Mouse (Mus musculus): Measurements from ENCODE around the gene Atp2a1. TPM values are rescaled to one million over a fixed set of nuclear protein-coding genes. Genes with fewer than 3 reads are reported as not detected.

Gene Atp2a1
- polyA plus RNA-seq, 1 experiment from 2014 or later, result 1.3 TPM

- Histone ChIP-seq H3K27ac (replicated peaks in 1 of 2; ENCODE audit: control insufficient read depth in 1 of 2, insufficient read depth in 1 of 2, low read depth in 2 of 2, low read length in 2 of 2) (0 out of 4 replicates have a peak overlapping the region, but pooled peaks of 1 of the 2 experiments have one; percentile 82), H3K27me3 (ENCODE audit: control insufficient read depth, insufficient read depth, low read length) (no peaks in the 10 kb centered on the region), H3K4me3 (ENCODE audit: control insufficient read depth in 1 of 2, insufficient read depth in 1 of 2, low read depth in 1 of 2, low read length in 2 of 2) (no peak overlapping the region), H3K9me3 (ENCODE audit: control insufficient read depth, low read length) (no peaks in the 10 kb centered on the region), H3K9ac (ENCODE audit: low read length) (no peak overlapping the region), H3K4me1 (ENCODE audit: control insufficient read depth in 2 of 2, insufficient read depth in 2 of 2, low read length in 2 of 2) (peaks cover 26 to 27% of the 10 kb centered on the region in 2 experiments), H3K36me3 (ENCODE audit: control insufficient read depth, insufficient read depth, low read length) (peaks cover 57% of the 10 kb centered on the region), H3K4me2 (ENCODE audit: low read length) (no peak overlapping the region)
- ATAC-seq (ENCODE audit: insufficient number of reproducible peaks, insufficient read depth, low FRiP score, low read depth), result no peak
- WGBS, result 83% methylated on average over 5 of the region's 5 CpGs
These were observed 3.8 kb upstream of the Atp2a1 start for GRCm38 (mm10) chr7:126466707-126467106.

GRCm38 (mm10) chr7:126466116-126466515 is 3.2 kb upstream of the Atp2a1 start:
- WGBS, result 50% methylated on average over 9 of the region's 9 CpGs
- H3K27ac ChIP-seq (replicated peaks in 1 of 2; ENCODE audit: control insufficient read depth in 1 of 2, insufficient read depth in 1 of 2, low read depth in 2 of 2, low read length in 2 of 2), result peak overlapping the region; percentile 53 to 82
- no peaks in the 10 kb centered on the region for H3K27me3 ChIP-seq (ENCODE audit: control insufficient read depth, insufficient read depth, low read length)
- H3K4me3 ChIP-seq (ENCODE audit: control insufficient read depth in 1 of 2, insufficient read depth in 1 of 2, low read depth in 1 of 2, low read length in 2 of 2), result no peak overlapping the region
- ATAC-seq (ENCODE audit: insufficient number of reproducible peaks, insufficient read depth, low FRiP score, low read depth), result no peak
- H3K9ac ChIP-seq (ENCODE audit: low read length), result peak overlapping the region; percentile 4; the same call in 1 of the 2 replicates
- no peaks in the 10 kb centered on the region for H3K9me3 ChIP-seq (ENCODE audit: control insufficient read depth, low read length)
- H3K36me3 ChIP-seq (ENCODE audit: control insufficient read depth, insufficient read depth, low read length), result peaks cover 51% of the 10 kb centered on the region
- H3K4me2 ChIP-seq (ENCODE audit: low read length), result no peak overlapping the region
- H3K4me1 ChIP-seq (ENCODE audit: control insufficient read depth in 2 of 2, insufficient read depth in 2 of 2, low read length in 2 of 2), result peaks cover 26 to 27% of the 10 kb centered on the region in 2 experiments

GRCm38 (mm10) chr7:126465246-126466030 is 2.5 kb upstream of the Atp2a1 start:
- H3K9ac ChIP-seq (ENCODE audit: low read length), result 0 out of 2 replicates have a peak overlapping the region, but pooled peaks have one; percentile 21
- peaks cover 44% of the 10 kb centered on the region for H3K36me3 ChIP-seq (ENCODE audit: control insufficient read depth, insufficient read depth, low read length)
- WGBS, result 14% methylated on average over 7 of the region's 7 CpGs
- H3K4me2 ChIP-seq (ENCODE audit: low read length), result peak overlapping the region; percentile 41
- peaks cover 26 to 27% of the 10 kb centered on the region in 2 experiments for H3K4me1 ChIP-seq (ENCODE audit: control insufficient read depth in 2 of 2, insufficient read depth in 2 of 2, low read length in 2 of 2)
- peak; percentile 62; the same call in 1 of the 2 replicates for ATAC-seq (ENCODE audit: insufficient number of reproducible peaks, insufficient read depth, low FRiP score, low read depth)
- peak overlapping the region; percentile 53 to 82 for H3K27ac ChIP-seq (replicated peaks in 1 of 2; ENCODE audit: control insufficient read depth in 1 of 2, insufficient read depth in 1 of 2, low read depth in 2 of 2, low read length in 2 of 2)
- H3K4me3 ChIP-seq (ENCODE audit: control insufficient read depth in 1 of 2, insufficient read depth in 1 of 2, low read depth in 1 of 2, low read length in 2 of 2), result no peak overlapping the region
- H3K9me3 ChIP-seq (ENCODE audit: control insufficient read depth, low read length), result no peaks in the 10 kb centered on the region
- no peaks in the 10 kb centered on the region for H3K27me3 ChIP-seq (ENCODE audit: control insufficient read depth, insufficient read depth, low read length)

DNA sequence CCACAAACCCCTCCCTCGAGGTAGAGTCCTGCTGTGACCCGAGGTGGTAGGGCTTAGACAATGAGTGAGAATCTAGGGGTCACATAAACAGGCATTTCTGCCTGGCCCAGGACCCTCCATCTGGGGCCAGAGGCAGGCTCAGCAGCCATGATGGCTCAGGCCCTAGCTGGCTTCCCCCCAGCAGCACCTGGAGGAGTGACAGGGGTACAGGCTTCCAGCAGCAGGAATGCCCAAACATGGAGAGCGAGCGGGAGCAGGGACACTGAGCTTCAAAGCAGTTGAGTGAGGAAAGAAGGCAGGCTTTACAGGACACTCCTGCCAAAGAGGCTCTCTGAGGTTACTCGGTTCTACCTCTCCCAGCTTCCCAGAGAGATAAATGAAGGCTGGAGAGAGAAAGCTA is 1.9 kb upstream of the Atp2a1 start:
- Histone ChIP-seq H3K9me3 (ENCODE audit: control insufficient read depth, low read length) (no peaks in the 10 kb centered on the region), H3K27me3 (ENCODE audit: control insufficient read depth, insufficient read depth, low read length) (no peaks in the 10 kb centered on the region), H3K36me3 (ENCODE audit: control insufficient read depth, insufficient read depth, low read length) (peaks cover 38% of the 10 kb centered on the region), H3K27ac (replicated peaks in 1 of 2; ENCODE audit: control insufficient read depth in 1 of 2, insufficient read depth in 1 of 2, low read depth in 2 of 2, low read length in 2 of 2) (peak overlapping the region; percentile 53 to 82), H3K4me3 (ENCODE audit: control insufficient read depth in 1 of 2, insufficient read depth in 1 of 2, low read depth in 1 of 2, low read length in 2 of 2) (no peak overlapping the region), H3K9ac (ENCODE audit: low read length) (0 out of 2 replicates have a peak overlapping the region, but pooled peaks have one; percentile 21), H3K4me1 (ENCODE audit: control insufficient read depth in 2 of 2, insufficient read depth in 2 of 2, low read length in 2 of 2) (peaks cover 26 to 27% of the 10 kb centered on the region in 2 experiments), H3K4me2 (ENCODE audit: low read length) (no peak overlapping the region)
- ATAC-seq (ENCODE audit: insufficient number of reproducible peaks, insufficient read depth, low FRiP score, low read depth), result no peak
- WGBS, result 20% methylated on average over 5 of the region's 5 CpGs

DNA sequence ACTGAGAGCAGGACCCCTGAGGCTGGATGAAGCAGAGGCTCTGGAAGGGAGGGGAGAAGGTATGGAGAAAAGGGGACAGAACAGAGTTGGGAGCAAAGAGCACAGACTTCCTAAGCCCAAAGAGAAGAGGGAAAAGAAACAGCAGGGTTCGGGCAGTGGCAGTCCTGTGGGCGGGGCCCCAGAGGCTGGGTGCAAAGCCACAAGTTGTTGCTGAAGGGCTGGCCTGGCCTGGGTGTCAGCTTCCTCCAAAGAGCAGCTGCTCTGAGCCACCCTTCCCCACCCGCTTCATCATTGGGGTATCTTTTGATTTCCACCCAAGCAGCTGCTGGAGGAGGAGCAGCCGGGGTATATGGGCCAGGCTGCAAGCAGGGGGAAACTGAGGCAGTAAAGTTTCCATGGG is 1.2 kb upstream of the Atp2a1 start:
- Histone ChIP-seq H3K36me3 (ENCODE audit: control insufficient read depth, insufficient read depth, low read length) (peaks cover 31% of the 10 kb centered on the region), H3K9ac (ENCODE audit: low read length) (no peak overlapping the region), H3K27ac (replicated peaks in 1 of 2; ENCODE audit: control insufficient read depth in 1 of 2, insufficient read depth in 1 of 2, low read depth in 2 of 2, low read length in 2 of 2) (no peak overlapping the region), H3K4me1 (ENCODE audit: control insufficient read depth in 2 of 2, insufficient read depth in 2 of 2, low read length in 2 of 2) (peaks cover 27 to 28% of the 10 kb centered on the region in 2 experiments), H3K27me3 (ENCODE audit: control insufficient read depth, insufficient read depth, low read length) (no peaks in the 10 kb centered on the region), H3K9me3 (ENCODE audit: control insufficient read depth, low read length) (no peaks in the 10 kb centered on the region), H3K4me2 (ENCODE audit: low read length) (no peak overlapping the region), H3K4me3 (ENCODE audit: control insufficient read depth in 1 of 2, insufficient read depth in 1 of 2, low read depth in 1 of 2, low read length in 2 of 2) (no peak overlapping the region)
- WGBS, result 52% methylated on average over 4 of the region's 4 CpGs
- ATAC-seq (ENCODE audit: insufficient number of reproducible peaks, insufficient read depth, low FRiP score, low read depth), result no peak

- H3K9me3 ChIP-seq (ENCODE audit: control insufficient read depth, low read length), result no peaks in the 10 kb centered on the region
- H3K4me3 ChIP-seq (ENCODE audit: control insufficient read depth in 1 of 2, insufficient read depth in 1 of 2, low read depth in 1 of 2, low read length in 2 of 2), result no peak overlapping the region
- WGBS, result 60% methylated on average over 4 of the region's 4 CpGs
- peaks cover 32 to 34% of the 10 kb centered on the region in 2 experiments for H3K4me1 ChIP-seq (ENCODE audit: control insufficient read depth in 2 of 2, insufficient read depth in 2 of 2, low read length in 2 of 2)
- H3K36me3 ChIP-seq (ENCODE audit: control insufficient read depth, insufficient read depth, low read length), result peaks cover 25% of the 10 kb centered on the region
- H3K27ac ChIP-seq (replicated peaks in 1 of 2; ENCODE audit: control insufficient read depth in 1 of 2, insufficient read depth in 1 of 2, low read depth in 2 of 2, low read length in 2 of 2), result no peak overlapping the region
- no peak for ATAC-seq (ENCODE audit: insufficient number of reproducible peaks, insufficient read depth, low FRiP score, low read depth)
- no peak overlapping the region for H3K9ac ChIP-seq (ENCODE audit: low read length)
- no peaks in the 10 kb centered on the region for H3K27me3 ChIP-seq (ENCODE audit: control insufficient read depth, insufficient read depth, low read length)
- no peak overlapping the region for H3K4me2 ChIP-seq (ENCODE audit: low read length)
These were observed 639 bp upstream of the Atp2a1 start for GRCm38 (mm10) chr7:126463547-126463946.

DNA sequence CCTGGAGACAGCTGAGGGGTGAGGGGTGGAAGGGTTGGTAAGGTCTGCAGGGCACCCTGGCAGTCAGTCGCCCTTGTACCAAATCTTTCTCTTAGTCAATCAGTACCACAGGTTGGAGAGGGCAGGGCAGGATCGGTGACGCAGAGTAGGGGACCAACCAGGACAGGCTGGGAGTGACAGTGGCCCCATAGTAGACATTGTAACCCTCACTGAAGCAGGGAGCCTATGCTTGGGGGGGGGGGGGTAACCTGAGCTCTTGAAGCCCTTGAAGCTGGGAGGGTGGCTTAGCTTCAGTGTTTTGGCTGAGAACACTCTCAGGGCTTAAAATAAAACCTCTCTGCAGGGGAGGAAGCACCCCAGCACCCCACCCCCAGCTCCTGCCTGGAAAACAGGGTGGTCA is 1.3 kb downstream of the Atp2a1 start:
- H3K4me2 ChIP-seq (ENCODE audit: low read length), result no peak overlapping the region
- H3K36me3 ChIP-seq (ENCODE audit: control insufficient read depth, insufficient read depth, low read length), result peaks cover 6% of the 10 kb centered on the region
- no peaks in the 10 kb centered on the region for H3K9me3 ChIP-seq (ENCODE audit: control insufficient read depth, low read length)
- H3K4me3 ChIP-seq (ENCODE audit: control insufficient read depth in 1 of 2, insufficient read depth in 1 of 2, low read depth in 1 of 2, low read length in 2 of 2), result no peak overlapping the region
- no peak overlapping the region for H3K9ac ChIP-seq (ENCODE audit: low read length)
- WGBS, result 70% methylated on average over 3 of the region's 3 CpGs
- no peak for ATAC-seq (ENCODE audit: insufficient number of reproducible peaks, insufficient read depth, low FRiP score, low read depth)
- H3K27me3 ChIP-seq (ENCODE audit: control insufficient read depth, insufficient read depth, low read length), result no peaks in the 10 kb centered on the region
- peaks cover 36 to 37% of the 10 kb centered on the region in 2 experiments for H3K4me1 ChIP-seq (ENCODE audit: control insufficient read depth in 2 of 2, insufficient read depth in 2 of 2, low read length in 2 of 2)
- H3K27ac ChIP-seq (replicated peaks in 1 of 2; ENCODE audit: control insufficient read depth in 1 of 2, insufficient read depth in 1 of 2, low read depth in 2 of 2, low read length in 2 of 2), result no peak overlapping the region
